ENCODE assay signal across 11 mouse cellular contexts in the genomic region with DNA sequence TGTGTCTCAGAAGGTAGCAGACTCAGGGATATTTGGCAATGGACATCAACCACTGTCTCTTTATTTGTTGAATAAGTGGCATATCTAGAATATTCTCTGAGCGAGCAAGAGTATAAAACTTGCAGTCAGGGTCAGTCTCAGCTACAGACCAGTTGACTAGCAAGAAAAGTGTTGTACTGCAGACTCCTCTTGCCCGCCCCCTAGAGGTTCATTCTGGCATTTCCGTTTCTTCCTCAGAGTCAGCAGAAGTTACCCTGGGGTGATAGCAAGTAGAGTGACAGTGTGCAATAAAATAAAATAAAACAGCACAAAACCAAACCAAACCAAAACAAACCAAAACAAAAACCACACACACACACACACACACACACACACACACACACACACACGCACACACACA.
A peak's percentile ranks its signal among the peaks of the same experiment; 100 is the strongest.
DNase-seq lines count a peak whose midpoint lies in the region; ATAC-seq and TF ChIP-seq lines count a peak whose summit lies in the region.
"Had no signal": no experiment of that assay in that cellular context is flagged by ENCODE, and none has a peak within 500 bp of the region (broad histone marks: within the 10 kb centered on the region; RNA-seq: fewer than 3 reads in every experiment).

No protein-coding gene starts in this region.

- no peak overlapping the region for H3K27ac ChIP-seq in liver, embryonic 14.5 days
- no peak overlapping the region for H3K27ac ChIP-seq in liver, embryonic 12.5 days
- H3K27ac ChIP-seq in limb, embryonic 11.5 days (replicated peaks; ENCODE audit: low read depth, low read length), result no peak overlapping the region
- H3K27ac ChIP-seq: heart, embryonic 13.5 days had no signal

- ATAC-seq in liver, embryonic 14.5 days (ENCODE audit: insufficient read depth), result no peak
- ATAC-seq in liver, embryonic 12.5 days, result no peak
- no peak for ATAC-seq in limb, embryonic 11.5 days (ENCODE audit: insufficient number of reproducible peaks, low FRiP score, low TSS enrichment, low read depth)
- ATAC-seq in frontal cortex, adult (ENCODE audit: low TSS enrichment), result no peak

- no peaks in the 10 kb centered on the region for H3K27me3 ChIP-seq in liver, embryonic 14.5 days (ENCODE audit: control insufficient read depth, insufficient read depth, low read length)
- no peaks in the 10 kb centered on the region for H3K27me3 ChIP-seq in liver, embryonic 12.5 days (replicated peaks)
- no peaks in the 10 kb centered on the region for H3K27me3 ChIP-seq in limb, embryonic 11.5 days (ENCODE audit: control insufficient read depth, insufficient read depth, low read length)
- H3K27me3 ChIP-seq: heart, embryonic 13.5 days had no signal

- H3K4me3 ChIP-seq in liver, embryonic 14.5 days (ENCODE audit: insufficient read depth in 1 of 2, low read depth in 2 of 2, low read length in 2 of 2), result no peak overlapping the region
- no peak overlapping the region for H3K4me3 ChIP-seq in liver, embryonic 12.5 days
- no peak overlapping the region for H3K4me3 ChIP-seq in limb, embryonic 11.5 days (ENCODE audit: low read depth, low read length)
- H3K4me3 ChIP-seq: erythroblast, embryonic 14.5 days; heart, embryonic 13.5 days had no signal

- H3K9me3 ChIP-seq in liver, embryonic 14.5 days (ENCODE audit: control insufficient read depth, low read length), result no peaks in the 10 kb centered on the region
- H3K9me3 ChIP-seq in liver, embryonic 12.5 days (replicated peaks), result no peaks in the 10 kb centered on the region
- no peaks in the 10 kb centered on the region for H3K9me3 ChIP-seq in limb, embryonic 11.5 days (ENCODE audit: control insufficient read depth, low read length)
- H3K9me3 ChIP-seq: heart, embryonic 13.5 days had no signal

- WGBS in liver, embryonic 14.5 days (ENCODE audit: insufficient replicate concordance), result 34% methylated on average over 4 of the region's 4 CpGs
- WGBS in liver, embryonic 12.5 days (ENCODE audit: insufficient replicate concordance), result 34% methylated on average over 4 of the region's 4 CpGs
- WGBS in limb, embryonic 11.5 days, result 57% methylated on average over 4 of the region's 4 CpGs

- TF ChIP-seq CTCF in liver, embryonic 14.5 days (IDR thresholded peaks at IDR 0.05; ENCODE audit: low read depth), result 0 out of 2 replicates have a peak, but pooled peaks have one; percentile 19

- peak; percentile 24 to 35 for DNase-seq in cerebellum, postnatal 10 days
- DNase-seq in cerebellum, adult 11 months, result no peak
- no peak for DNase-seq in liver, embryonic 14.5 days (ENCODE audit: low read depth in 3 of 3, low spot score in 3 of 3)
- DNase-seq in adipocyte (ENCODE audit: low spot score), result peak; percentile 46
- DNase-seq in limb, embryonic 11.5 days (ENCODE audit: low spot score), result peak; percentile 43
- no peak for DNase-seq in urinary bladder, postnatal 10 days (ENCODE audit: low spot score)
- DNase-seq: lung, adult 18-20 months had no signal

- H3K4me2 ChIP-seq in liver, embryonic 14.5 days (ENCODE audit: low read depth), result no peak overlapping the region
- no peak overlapping the region for H3K4me2 ChIP-seq in liver, embryonic 12.5 days
- no peak overlapping the region for H3K4me2 ChIP-seq in limb, embryonic 11.5 days (ENCODE audit: low read depth, severe bottlenecking)
- H3K4me2 ChIP-seq: heart, embryonic 13.5 days had no signal

- TF ChIP-seq EP300 in liver, embryonic 14.5 days (IDR thresholded peaks at IDR 0.05; ENCODE audit: low read depth), result no peak

- H3K36me3 ChIP-seq in liver, embryonic 14.5 days (replicated peaks; ENCODE audit: control insufficient read depth, insufficient read depth, low read depth), result no peaks in the 10 kb centered on the region
- no peaks in the 10 kb centered on the region for H3K36me3 ChIP-seq in liver, embryonic 12.5 days
- no peaks in the 10 kb centered on the region for H3K36me3 ChIP-seq in limb, embryonic 11.5 days (ENCODE audit: control insufficient read depth, insufficient read depth, low read length)
- H3K36me3 ChIP-seq: heart, embryonic 13.5 days had no signal

- H3K9ac ChIP-seq in liver, embryonic 14.5 days (replicated peaks), result no peak overlapping the region
- H3K9ac ChIP-seq in liver, embryonic 12.5 days, result no peak overlapping the region
- no peak overlapping the region for H3K9ac ChIP-seq in limb, embryonic 11.5 days (ENCODE audit: low read length)
- H3K9ac ChIP-seq: heart, embryonic 13.5 days had no signal

- no peaks in the 10 kb centered on the region for H3K4me1 ChIP-seq in liver, embryonic 14.5 days (replicated peaks; ENCODE audit: control insufficient read depth in 2 of 2, insufficient read depth in 2 of 2, low read length in 1 of 2)
- H3K4me1 ChIP-seq in liver, embryonic 12.5 days, result no peaks in the 10 kb centered on the region
- no peaks in the 10 kb centered on the region for H3K4me1 ChIP-seq in limb, embryonic 11.5 days (ENCODE audit: control insufficient read depth, insufficient read depth, low read length)
- H3K4me1 ChIP-seq: heart, embryonic 13.5 days had no signal

Comparison
In these comparisons a context has a peak if more than half of its experiments do, and no peak if none do; other contexts are left out.
1. DNase-seq: peak in cerebellum, postnatal 10 days (2 of 2), adipocyte (single experiment) and limb, embryonic 11.5 days (single experiment); none in cerebellum, adult 11 months (single experiment), liver, embryonic 14.5 days (0 of 3) and urinary bladder, postnatal 10 days (single experiment).